Mouse (Mus musculus): ENCODE measurements around the gene Rgs6.
A peak's percentile ranks its signal among the peaks of the same experiment; 100 is the strongest.

The Rgs6 gene

GRCm38 (mm10) chr12:83150813-83151212 lies 562.7 kb downstream of the Rgs6 start:
- no peak for ATAC-seq (ENCODE audit: insufficient number of reproducible peaks, low FRiP score, low TSS enrichment)

- no peak for ATAC-seq (ENCODE audit: insufficient number of reproducible peaks, low FRiP score, low TSS enrichment)
Observed at GRCm38 (mm10) chr12:83151474-83151873, 563.4 kb downstream of the Rgs6 start.

- peak; percentile 51; the same call in 1 of the 2 replicates for ATAC-seq (ENCODE audit: insufficient number of reproducible peaks, low FRiP score, low TSS enrichment)
Observed at GRCm38 (mm10) chr12:83160211-83160610, 572.1 kb downstream of the Rgs6 start.

- no peak for ATAC-seq (ENCODE audit: insufficient number of reproducible peaks, low FRiP score, low TSS enrichment)
Observed at GRCm38 (mm10) chr12:83160700-83161099, 572.6 kb downstream of the Rgs6 start.

GRCm38 (mm10) chr12:83163721-83164120 lies 575.6 kb downstream of the Rgs6 start:
- no peak for ATAC-seq (ENCODE audit: insufficient number of reproducible peaks, low FRiP score, low TSS enrichment)

- no peak for ATAC-seq (ENCODE audit: insufficient number of reproducible peaks, low FRiP score, low TSS enrichment)
Observed at GRCm38 (mm10) chr12:83165058-83165457, 577.0 kb downstream of the Rgs6 start.

- no peak for ATAC-seq (ENCODE audit: insufficient number of reproducible peaks, low FRiP score, low TSS enrichment)
Observed at GRCm38 (mm10) chr12:83168310-83168709, 580.2 kb downstream of the Rgs6 start.

GRCm38 (mm10) chr12:83169495-83170209 lies 581.6 kb downstream of the Rgs6 start:
- ATAC-seq (ENCODE audit: insufficient number of reproducible peaks, low FRiP score, low TSS enrichment) = peak; percentile 60; the same call in 1 of the 2 replicates

GRCm38 (mm10) chr12:83178770-83179169 lies 590.7 kb downstream of the Rgs6 start:
- ATAC-seq (ENCODE audit: insufficient number of reproducible peaks, low FRiP score, low TSS enrichment) = no peak

- no peak for ATAC-seq (ENCODE audit: insufficient number of reproducible peaks, low FRiP score, low TSS enrichment)
Observed at GRCm38 (mm10) chr12:83179860-83180259, 591.8 kb downstream of the Rgs6 start.

- peak; percentile 73 for ATAC-seq (ENCODE audit: insufficient number of reproducible peaks, low FRiP score, low TSS enrichment)
Observed at GRCm38 (mm10) chr12:83180561-83180960, 592.5 kb downstream of the Rgs6 start.

GRCm38 (mm10) chr12:83201674-83202073 lies 613.6 kb downstream of the Rgs6 start:
- ATAC-seq (ENCODE audit: insufficient number of reproducible peaks, low FRiP score, low TSS enrichment) = no peak

- no peak for ATAC-seq (ENCODE audit: insufficient number of reproducible peaks, low FRiP score, low TSS enrichment)
Observed at GRCm38 (mm10) chr12:83204361-83204760, 616.3 kb downstream of the Rgs6 start.

- no peak for ATAC-seq (ENCODE audit: insufficient number of reproducible peaks, low FRiP score, low TSS enrichment)
Observed at GRCm38 (mm10) chr12:83206866-83207265, 618.8 kb downstream of the Rgs6 start.

- no peak for ATAC-seq (ENCODE audit: insufficient number of reproducible peaks, low FRiP score, low TSS enrichment)
Observed at GRCm38 (mm10) chr12:83207481-83207880, 619.4 kb downstream of the Rgs6 start.

GRCm38 (mm10) chr12:83208011-83208410 lies 619.9 kb downstream of the Rgs6 start:
- peak; percentile 54 for ATAC-seq (ENCODE audit: insufficient number of reproducible peaks, low FRiP score, low TSS enrichment)

- ATAC-seq (ENCODE audit: insufficient number of reproducible peaks, low FRiP score, low TSS enrichment) = no peak
Observed at GRCm38 (mm10) chr12:83208841-83209240, 620.7 kb downstream of the Rgs6 start.

- no peak for ATAC-seq (ENCODE audit: insufficient number of reproducible peaks, low FRiP score, low TSS enrichment)
Observed at GRCm38 (mm10) chr12:83209461-83209860, 621.4 kb downstream of the Rgs6 start.

- no peak for ATAC-seq (ENCODE audit: insufficient number of reproducible peaks, low FRiP score, low TSS enrichment)
Observed at GRCm38 (mm10) chr12:83210294-83210693, 622.2 kb downstream of the Rgs6 start.

GRCm38 (mm10) chr12:83210735-83211134 lies 622.6 kb downstream of the Rgs6 start:
- peak; percentile 11; the same call in 1 of the 2 replicates for ATAC-seq (ENCODE audit: insufficient number of reproducible peaks, low FRiP score, low TSS enrichment)

- no peak for ATAC-seq (ENCODE audit: insufficient number of reproducible peaks, low FRiP score, low TSS enrichment)
Observed at GRCm38 (mm10) chr12:83211146-83211822, 623.2 kb downstream of the Rgs6 start.

Measured in cerebellum, adult (tissue).